Mouse (Mus musculus) lung, postnatal 0 days (tissue): ENCODE measurements around the gene Usp24.

Experiments
- CTCF ChIP-seq: IDR thresholded peaks from 2 replicates; pipeline ENCODE4 v1.5.1; 2016; ENCODE audit warnings: antibody characterized with exemption, mild to moderate bottlenecking
- EP300 ChIP-seq: IDR thresholded peaks from 2 replicates; pipeline ENCODE4 v1.6.1; 2016; ENCODE audit warnings: antibody characterized with exemption, mild to moderate bottlenecking, control low read depth

DNA sequence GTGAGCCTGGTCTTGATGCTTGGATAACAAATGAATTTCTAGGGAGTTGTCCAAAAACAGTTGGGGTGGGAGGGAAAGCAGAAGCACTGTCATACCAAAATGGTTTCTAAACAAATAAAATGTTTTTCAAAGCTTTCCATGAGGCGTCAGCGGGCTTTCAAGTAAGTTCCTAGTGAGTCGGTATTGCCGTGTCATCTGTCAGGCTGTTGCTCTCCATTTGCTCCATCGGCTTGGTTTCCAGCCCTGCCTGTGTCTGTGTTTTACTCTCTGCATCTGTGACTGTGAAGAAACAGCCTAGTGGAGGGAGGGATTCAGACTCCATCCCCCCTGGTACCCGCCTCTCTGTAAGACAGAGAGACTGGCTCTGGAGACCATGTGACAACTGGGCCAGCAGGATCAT, 103.8 kb downstream of the Usp24 start:
- TF ChIP-seq CTCF, result no peak
- TF ChIP-seq EP300, result no peak
